Mouse (Mus musculus) regulatory T cell (primary cell): ENCODE data around the gene Adk.
"Not testable (repeated sequence)": the region's sequence is repeated elsewhere in the genome, so short reads cannot be mapped to it uniquely, and the experiment has no call there.

Experiments used
- in situ Hi-C: fragments of 300-600 bp; cut with MboI, MseI; formaldehyde crosslinking; loops from one replicate; pipeline ENCODE4 v1.15.1; 2025; ENCODE audit warnings: high pct_unique_total_duplicates

Gene Adk

GRCm38 (mm10) chr14:21484199-21484598 is 431.8 kb downstream of the Adk start:
- in situ Hi-C loops, result no loop called here

- in situ Hi-C loops, result no loop called here
Measured at GRCm38 (mm10) chr14:21484693-21485092, 432.3 kb downstream of the Adk start.

- in situ Hi-C loops, result no loop called here
Measured at GRCm38 (mm10) chr14:21485961-21486520, 433.7 kb downstream of the Adk start.

- in situ Hi-C loops, result not testable (repeated sequence)
Measured at GRCm38 (mm10) chr14:21487135-21487534, 434.8 kb downstream of the Adk start.

- in situ Hi-C loops, result not testable (repeated sequence)
Measured at GRCm38 (mm10) chr14:21488426-21489115, 436.2 kb downstream of the Adk start.

- in situ Hi-C loops, result no loop called here
Measured at GRCm38 (mm10) chr14:21489116-21489485, 436.7 kb downstream of the Adk start.

GRCm38 (mm10) chr14:21490141-21490540 is 437.8 kb downstream of the Adk start:
- in situ Hi-C loops, result no loop called here
